Mouse (Mus musculus) Patski (cell line): ENCODE data around the gene Wdfy3. TPM values are rescaled to one million over a fixed set of nuclear protein-coding genes. Genes with fewer than 3 reads are reported as not detected.
A peak's percentile ranks its signal among the peaks of the same experiment; 100 is the strongest.
"Not testable (repeated sequence)": the region's sequence is repeated elsewhere in the genome, so short reads cannot be mapped to it uniquely, and the experiment has no call there.

Source experiments
- ATAC-seq: fragments of 100-300 bp; one replicate; pipeline ENCODE4 v1.8.0; 2021
- CTCF ChIA-PET: fragments of 350-600 bp; sonication (Branson Sonifier 250); formaldehyde crosslinking; loops from one replicate; lab custom pipeline; 2022; ENCODE audit warnings: inconsistent platforms; lab: Charles Lee
- POLR2A ChIA-PET: fragments of 350-600 bp; sonication (Branson Sonifier 250); formaldehyde crosslinking; loops from one replicate; lab custom pipeline; 2022; ENCODE audit warnings: antibody characterized with exemption, inconsistent platforms; lab: Charles Lee
- DNase-seq: peaks from one replicate; pipeline ENCODE4 v3.0.0-alpha.2; 2011; ENCODE audit warnings: low read depth, low spot score
- H3K27me3 ChIP-seq: fragments of 371-371 bp; one replicate; pipeline ENCODE4 v1.5.1; 2021
- CTCF ChIP-seq: fragments of 100-300 bp; IDR thresholded peaks from one replicate; pipeline ENCODE4 v1.5.1; 2021
- in situ Hi-C: fragments of 300-500 bp; cut with MboI; formaldehyde crosslinking; loops from 3 replicates; pipeline ENCODE4 v1.11.1; 2018; ENCODE audit warnings: low pct_unique_long_range_greater_than_20kb, mixed read lengths
- polyA plus RNA-seq: library from polyadenylated mRNA; unstranded; gene quantifications from one replicate; pipeline ENCODE4 v1.2.3, GENCODE M21; 2021

The Wdfy3 gene
- polyA plus RNA-seq, 1 experiment from 2014 or later: 61.1 TPM

DNA sequence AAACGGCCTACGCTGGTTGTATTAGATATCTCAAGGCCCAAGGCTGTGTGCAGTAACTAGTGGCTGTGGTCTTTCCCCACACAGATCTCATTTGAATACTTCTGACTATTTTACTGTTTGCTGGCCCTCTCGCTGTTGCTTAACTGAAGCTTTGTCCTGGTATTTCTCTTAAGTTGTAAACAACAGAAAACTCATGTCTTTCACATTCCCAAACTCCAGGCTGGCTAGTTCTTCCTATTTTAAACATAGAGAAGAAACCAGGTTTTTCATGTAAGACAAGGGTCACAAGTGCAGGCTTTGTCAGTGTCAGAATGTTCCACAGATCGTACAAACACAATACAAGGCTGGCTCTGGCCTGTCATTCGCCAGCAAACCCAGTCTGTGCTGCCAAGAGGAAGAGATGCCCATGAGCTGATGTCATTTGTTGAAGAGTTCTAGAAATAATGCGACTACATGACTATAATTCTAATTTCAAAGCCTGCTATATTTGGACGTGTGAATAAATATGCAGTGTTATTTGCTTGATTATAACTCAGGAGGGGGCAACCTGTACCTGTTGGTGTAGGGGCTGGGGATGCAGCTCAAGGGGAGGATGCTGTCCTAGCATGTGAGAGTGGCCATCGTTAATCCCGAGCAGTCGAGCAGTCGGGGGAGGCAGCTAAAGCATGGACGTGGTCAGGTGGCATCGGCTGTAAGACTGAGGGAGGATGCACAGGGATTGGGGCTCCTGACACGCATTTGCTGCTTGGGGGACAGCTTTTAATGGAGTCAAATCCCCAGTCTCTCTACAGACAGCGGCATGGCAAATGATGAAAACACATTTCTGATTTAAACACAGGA lies 136.5 kb downstream of the Wdfy3 start:
- POLR2A ChIA-PET: no interaction called here
- DNase-seq: peak; percentile 46
- CTCF ChIA-PET: interaction anchor here (0.8 to 2.2 kb wide), 6 partner anchors 10 to 140 kb away, joined by 3 to 7 read pairs (median 4); no protein-coding TSS in a partner anchor
- H3K27me3 ChIP-seq: no peaks in the 10 kb centered on the region
- in situ Hi-C loops: no loop called here
- peak; percentile 65 for ATAC-seq
- no peak for TF ChIP-seq CTCF

DNA sequence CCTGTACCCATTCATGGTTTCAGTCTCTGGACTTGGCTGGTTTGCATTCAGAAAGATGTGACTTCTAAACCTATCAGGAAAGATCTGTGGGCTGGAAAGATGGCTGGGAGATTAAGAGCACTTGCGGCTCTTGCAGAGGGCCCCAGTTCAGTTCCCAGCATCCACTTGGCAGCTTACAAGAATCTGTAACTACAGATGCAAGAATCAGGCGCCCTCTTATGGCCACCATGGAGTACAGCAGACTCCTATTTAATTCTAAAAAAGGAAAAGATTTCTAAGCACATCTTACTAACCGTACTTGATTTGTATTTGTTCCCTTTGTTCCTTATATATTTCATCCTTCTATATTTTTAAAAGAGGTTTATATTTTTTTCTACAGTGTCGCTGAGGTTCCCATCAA lies 137.7 kb downstream of the Wdfy3 start:
- POLR2A ChIA-PET: no interaction called here
- ATAC-seq: no peak
- no peak for DNase-seq
- H3K27me3 ChIP-seq: no peaks in the 10 kb centered on the region
- no peak for TF ChIP-seq CTCF
- CTCF ChIA-PET: interaction anchor here (0.8 to 2.0 kb wide), 7 partner anchors 9 to 141 kb away, joined by 3 to 7 read pairs (median 4); no protein-coding TSS in a partner anchor
- in situ Hi-C loops: no loop called here

DNA sequence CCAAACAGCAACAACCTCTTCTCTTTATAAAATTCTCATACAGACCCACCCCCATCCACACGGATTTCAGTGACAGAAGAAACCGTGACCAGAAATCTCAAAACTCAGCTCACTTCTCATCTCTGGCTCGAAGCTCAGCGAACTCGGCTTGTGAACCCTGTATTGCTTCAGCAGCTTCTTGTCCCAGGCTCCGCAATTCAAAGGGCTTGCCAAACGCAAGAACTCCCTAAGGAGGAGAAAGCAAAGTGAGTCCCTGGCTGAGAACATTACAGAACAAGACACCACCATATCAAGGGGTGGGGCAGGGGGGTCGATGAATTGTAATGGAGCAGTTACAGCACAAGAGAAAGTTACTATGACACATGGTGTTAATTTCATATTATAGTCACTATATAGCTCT lies 143.4 kb downstream of the Wdfy3 start:
- in situ Hi-C loops: no loop called here
- ChIA-PET CTCF (no interaction called here), POLR2A (interaction anchor here (0.7 kb wide), 1 partner anchor 82 kb away, joined by 3 read pairs; no protein-coding TSS in a partner anchor)
- no peaks in the 10 kb centered on the region for H3K27me3 ChIP-seq
- DNase-seq (no peak), ATAC-seq (no peak)
- no peak for TF ChIP-seq CTCF

DNA sequence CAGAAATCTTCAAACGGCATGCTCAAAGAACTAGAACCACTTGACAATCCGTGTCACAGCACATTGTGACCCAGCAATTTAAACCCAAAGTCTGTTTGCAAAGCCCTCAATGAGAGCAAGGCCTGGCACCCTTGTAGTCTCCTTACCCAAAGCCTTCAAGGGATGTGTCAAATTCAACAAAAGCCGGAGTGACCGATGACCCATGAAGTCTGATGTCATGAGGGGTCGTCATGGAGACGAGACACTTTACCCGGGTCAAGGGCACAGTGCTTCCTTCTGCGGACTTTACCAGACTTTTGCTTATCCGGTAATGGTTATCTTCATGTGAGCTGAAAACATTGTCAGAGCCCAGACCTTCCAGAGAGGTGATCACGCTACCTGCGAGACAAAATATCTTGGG lies 146.0 kb downstream of the Wdfy3 start:
- ATAC-seq: no peak
- H3K27me3 ChIP-seq: no peaks in the 10 kb centered on the region
- TF ChIP-seq CTCF: no peak
- in situ Hi-C loops: no loop called here
- ChIA-PET POLR2A (no interaction called here), CTCF (interaction anchor here (0.9 to 1.8 kb wide), 2 partner anchors 9 to 11 kb away, joined by 3 to 7 read pairs; no protein-coding TSS in a partner anchor)
- DNase-seq: no peak

DNA sequence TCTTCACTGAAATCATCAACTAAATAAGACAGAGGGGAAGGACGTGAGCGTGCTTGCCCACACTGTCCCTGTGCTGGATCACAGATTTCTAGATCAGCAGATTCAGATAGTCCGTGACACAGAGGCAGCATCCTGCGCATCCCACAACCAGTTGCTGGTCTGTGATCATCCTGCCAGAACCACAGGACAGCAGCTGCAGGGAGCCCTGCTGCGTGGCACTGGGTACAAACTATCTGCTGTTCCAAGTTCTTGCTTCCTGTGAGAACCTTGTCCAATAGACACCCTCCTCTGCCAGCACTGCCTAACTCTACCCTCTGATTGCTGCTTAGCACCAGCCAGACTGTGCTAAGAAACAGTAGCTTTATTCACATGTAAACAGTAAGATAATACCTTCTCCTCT lies 150.2 kb downstream of the Wdfy3 start:
- DNase-seq (no peak), ATAC-seq (no peak)
- in situ Hi-C loops: no loop called here
- no peak for TF ChIP-seq CTCF
- ChIA-PET CTCF (interaction anchor here (1.0 to 1.2 kb wide), 2 partner anchors 9 to 22 kb away, joined by 3 read pairs; no protein-coding TSS in a partner anchor), POLR2A (no interaction called here)
- H3K27me3 ChIP-seq: no peaks in the 10 kb centered on the region

DNA sequence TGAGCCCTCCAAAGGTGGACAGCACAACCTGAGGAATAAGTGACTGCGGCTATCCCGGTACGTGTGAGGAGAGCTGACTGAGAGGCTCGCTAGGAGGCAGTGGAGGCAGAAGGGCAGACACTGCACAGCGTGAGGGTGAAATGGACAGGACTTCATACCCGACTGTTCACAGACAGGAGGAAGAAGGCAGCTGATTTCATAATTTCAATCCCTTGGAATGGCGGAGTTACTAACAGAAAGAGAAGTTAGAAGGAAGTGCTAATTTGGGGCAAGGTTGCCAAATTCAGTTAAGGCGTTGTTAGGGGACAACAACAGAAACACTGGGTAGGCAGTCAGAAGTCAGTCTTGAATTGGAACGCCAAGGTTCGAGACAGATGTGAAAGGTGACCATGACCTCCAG lies 160.3 kb downstream of the Wdfy3 start:
- ChIA-PET POLR2A (no interaction called here), CTCF (no interaction called here)
- ATAC-seq (no peak), DNase-seq (no peak)
- no peak for TF ChIP-seq CTCF
- in situ Hi-C loops: no loop called here
- H3K27me3 ChIP-seq: no peaks in the 10 kb centered on the region

DNA sequence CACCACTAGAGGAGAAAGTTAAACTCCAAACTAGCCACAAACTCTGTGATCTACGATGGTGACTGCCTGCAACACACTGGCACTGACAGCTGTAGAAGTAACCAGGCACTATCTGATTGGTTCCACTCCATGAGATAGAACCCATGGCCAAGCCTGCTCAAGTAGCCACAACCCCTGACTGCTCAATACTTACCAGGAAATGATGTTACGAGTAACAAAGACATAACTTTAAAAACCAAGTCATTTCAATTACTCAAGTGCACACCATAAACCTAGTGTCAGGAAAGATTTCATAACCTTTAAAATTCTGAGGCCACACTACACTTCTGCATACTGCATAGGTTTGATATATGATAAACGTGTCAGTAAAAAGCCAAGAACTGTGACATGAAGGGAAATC lies 164.1 kb downstream of the Wdfy3 start:
- no peak for ATAC-seq
- no peak for TF ChIP-seq CTCF
- in situ Hi-C loops: no loop called here
- ChIA-PET CTCF (no interaction called here), POLR2A (interaction anchor here (0.6 kb wide), 1 partner anchor 37 kb away, joined by 3 read pairs; no protein-coding TSS in a partner anchor)
- no peak for DNase-seq
- H3K27me3 ChIP-seq: no peaks in the 10 kb centered on the region

DNA sequence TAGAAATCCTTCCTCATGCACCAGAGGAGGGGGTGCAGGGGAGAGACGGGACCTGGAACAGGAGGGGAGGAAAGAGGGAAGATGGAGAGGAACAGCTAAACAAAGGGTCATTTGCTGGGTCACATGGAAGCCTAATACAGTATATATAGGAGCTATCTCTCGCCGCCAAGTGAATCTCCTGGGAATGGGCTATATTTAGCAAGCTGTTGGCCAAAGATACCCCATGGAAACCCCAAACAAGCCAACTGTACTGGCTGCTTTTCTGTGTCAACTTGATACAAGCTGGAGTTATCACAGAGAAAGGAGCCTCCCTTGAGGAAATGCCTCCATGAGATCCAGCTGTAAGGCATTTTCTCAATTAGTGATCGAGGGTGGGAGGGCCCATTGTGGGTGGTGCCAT lies 164.9 kb downstream of the Wdfy3 start:
- in situ Hi-C loops, H3K27me3 ChIP-seq, CTCF ChIA-PET, POLR2A ChIA-PET, DNase-seq, ATAC-seq: not testable (repeated sequence)

DNA sequence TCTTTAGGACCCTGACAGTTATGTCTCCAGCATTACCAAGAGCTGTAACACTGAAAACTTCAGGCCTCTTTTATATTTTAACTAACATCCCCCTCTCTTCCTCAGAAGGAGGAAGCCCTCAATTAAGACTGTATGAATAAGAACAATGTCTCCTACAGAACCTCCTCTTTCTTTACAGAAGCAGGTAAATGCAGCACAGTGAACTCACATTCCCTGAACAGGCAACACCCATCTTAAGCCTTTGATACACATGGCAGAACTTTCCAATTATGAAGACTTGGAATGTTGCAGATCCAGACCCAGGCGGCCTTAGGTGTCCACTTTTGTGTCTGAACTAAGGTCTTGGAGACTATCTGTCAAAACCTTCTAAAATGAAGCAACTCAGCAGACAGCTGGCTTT lies 167.0 kb downstream of the Wdfy3 start:
- in situ Hi-C loops: no loop called here

DNA sequence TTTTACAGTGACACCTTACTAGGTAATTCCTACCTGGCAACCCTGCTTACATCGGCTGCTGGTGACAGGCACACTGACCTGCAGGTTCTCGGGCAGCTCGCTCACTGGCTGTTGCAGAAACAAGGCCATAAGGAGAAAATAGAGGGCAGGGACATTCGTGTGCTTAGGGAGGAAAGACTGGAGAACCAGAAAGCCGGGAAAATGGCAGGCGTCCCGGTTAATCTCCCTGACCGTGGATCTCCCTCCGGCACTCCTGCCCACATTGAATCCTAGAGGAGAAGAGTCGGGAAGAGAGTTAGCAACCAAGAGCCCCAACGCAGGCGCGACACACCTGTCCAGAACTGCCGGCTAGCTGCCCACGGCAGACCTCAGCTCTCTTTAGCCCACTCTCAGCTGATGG lies 169.7 kb downstream of the Wdfy3 start:
- in situ Hi-C loops: no loop called here
- CTCF ChIA-PET: interaction anchor here (0.6 to 2.2 kb wide), 3 partner anchors 12 to 163 kb away, joined by 3 to 5 read pairs (median 3); no protein-coding TSS in a partner anchor

More for the DNA sequence above, 167.0 kb downstream of the Wdfy3 start:
- ATAC-seq (no peak), DNase-seq (no peak)
- ChIA-PET POLR2A (interaction anchor here (1.3 kb wide), 1 partner anchor 90 kb away, joined by 3 read pairs; no protein-coding TSS in a partner anchor), CTCF (no interaction called here)
- TF ChIP-seq CTCF: no peak
- H3K27me3 ChIP-seq: no peaks in the 10 kb centered on the region

DNA sequence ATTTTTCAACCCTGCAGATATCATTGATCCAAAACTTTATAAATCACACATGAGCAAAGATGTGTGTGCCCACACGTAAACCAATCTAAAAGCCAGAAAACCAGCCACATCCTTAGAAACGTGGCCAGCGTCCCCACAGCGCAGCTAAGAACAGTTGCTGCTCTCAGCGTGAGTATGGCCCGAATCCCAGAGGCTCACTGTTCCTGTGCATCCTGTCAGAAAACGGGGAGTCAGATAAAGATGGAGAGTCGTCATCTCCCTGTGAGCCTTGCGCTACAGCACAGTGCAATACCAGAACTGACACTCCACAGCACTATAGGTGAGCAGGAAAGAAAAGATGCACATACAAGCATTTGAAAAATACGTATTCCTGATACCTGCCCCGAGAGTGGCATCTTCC lies 172.9 kb downstream of the Wdfy3 start:
- DNase-seq: no peak
- ATAC-seq: no peak
- H3K27me3 ChIP-seq: no peaks in the 10 kb centered on the region
- ChIA-PET CTCF (interaction anchor here (1.4 to 2.9 kb wide), 4 partner anchors 15 to 34 kb away, joined by 4 to 7 read pairs (median 6); no protein-coding TSS in a partner anchor), POLR2A (no interaction called here)
- TF ChIP-seq CTCF: no peak
- in situ Hi-C loops: no loop called here

More for the DNA sequence above, 169.7 kb downstream of the Wdfy3 start:
- no peak for TF ChIP-seq CTCF
- no peaks in the 10 kb centered on the region for H3K27me3 ChIP-seq
- DNase-seq: no peak
- ATAC-seq: no peak
- POLR2A ChIA-PET: no interaction called here
